Mouse (Mus musculus): Measurements from ENCODE around the gene Atp5c1.

Gene Atp5c1

DNA sequence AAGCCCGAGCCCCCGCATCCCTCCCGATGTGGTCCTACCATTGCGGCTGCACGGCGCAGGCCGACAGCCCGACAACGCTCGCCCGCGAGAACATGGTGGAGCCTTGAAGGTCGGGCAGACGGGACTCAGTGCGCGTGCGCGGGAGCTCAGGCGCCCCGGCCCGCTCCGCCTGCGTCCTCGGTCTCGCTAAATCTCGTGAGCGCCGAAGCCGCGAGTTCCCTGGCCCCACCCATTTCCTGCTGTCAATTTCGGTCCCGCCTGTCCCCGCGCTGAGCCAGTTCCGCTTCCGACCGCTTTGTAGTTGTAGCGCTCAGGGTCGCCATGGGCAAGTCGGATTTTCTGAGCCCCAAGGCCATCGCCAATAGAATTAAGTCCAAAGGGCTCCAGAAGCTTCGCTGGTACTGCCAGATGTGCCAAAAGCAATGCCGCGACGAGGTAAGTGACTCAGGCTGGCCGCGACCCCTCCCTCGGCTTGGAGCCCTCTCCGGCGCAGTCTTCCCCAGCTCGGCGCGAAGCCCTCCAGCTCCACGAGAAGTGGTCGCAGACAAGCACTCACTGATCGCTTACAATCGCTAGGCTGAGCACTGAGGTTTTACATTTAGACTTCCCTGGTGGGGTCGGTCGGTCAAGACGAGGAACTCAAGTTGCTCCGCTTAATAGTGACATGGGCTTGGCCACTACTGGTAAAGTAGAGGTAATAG lies at the start of gene Atp5c1, which contains the start of gene Kin:
TSS of gene Atp5c1 (minus strand) at position 201 of the 701 bp plus-strand sequence.
TSS of gene Kin (plus strand) at position 284 of the 701 bp plus-strand sequence.
- peak; percentile 96 to 99 for DNase-seq (ENCODE audit: low spot score in 2 of 2)

- no peak for DNase-seq (ENCODE audit: low spot score in 2 of 2)
These were observed 48.3 kb upstream of the Atp5c1 start for GRCm38 (mm10) chr2:10128571-10128970.

DNA sequence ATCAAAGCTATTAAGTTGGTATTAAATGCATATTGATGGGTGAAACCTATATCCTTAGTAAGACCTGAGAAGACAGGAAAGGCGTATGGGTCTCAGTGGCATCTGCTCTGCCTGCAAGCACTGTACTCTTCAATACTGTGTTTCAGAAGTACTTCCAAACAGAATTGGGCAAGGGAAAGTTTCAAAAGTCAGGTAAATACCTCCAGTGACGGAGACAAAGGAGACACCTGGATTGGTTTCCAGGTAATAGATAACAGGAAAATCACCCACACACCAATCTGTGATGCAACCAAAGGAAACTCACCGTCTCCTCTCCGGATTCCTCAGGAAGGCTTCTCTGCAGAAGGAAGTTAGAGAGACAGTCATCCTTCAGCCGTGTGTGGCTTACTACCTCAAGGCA lies 47.2 kb upstream of the Atp5c1 start:
- no peak for DNase-seq (ENCODE audit: low spot score in 2 of 2)

- no peak for DNase-seq (ENCODE audit: low spot score in 2 of 2)
These were observed 45.8 kb upstream of the Atp5c1 start for GRCm38 (mm10) chr2:10126122-10126521.

- DNase-seq (ENCODE audit: low spot score in 2 of 2), result no peak
These were observed 41.5 kb upstream of the Atp5c1 start for GRCm38 (mm10) chr2:10121826-10122225.

DNA sequence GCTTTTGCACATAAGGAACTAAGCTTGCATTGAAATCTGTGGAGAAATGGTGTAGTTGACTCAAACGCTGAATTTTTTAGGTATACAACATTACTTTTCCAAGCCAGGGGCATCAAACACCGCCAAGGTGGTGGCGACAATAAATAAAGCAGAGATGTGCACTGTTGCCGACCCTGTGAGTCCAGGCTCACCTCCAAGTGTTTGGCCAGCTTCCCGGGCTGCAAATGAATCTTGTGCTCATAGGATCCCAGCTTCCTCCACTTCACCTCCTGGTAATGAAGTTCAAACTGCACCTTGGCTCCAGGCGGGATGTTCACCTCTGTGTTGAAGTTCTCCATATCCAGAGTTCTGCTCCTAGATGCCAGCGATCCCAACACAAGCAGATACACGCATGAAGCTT lies 39.0 kb upstream of the Atp5c1 start:
- no peak for DNase-seq (ENCODE audit: low spot score in 2 of 2)

DNA sequence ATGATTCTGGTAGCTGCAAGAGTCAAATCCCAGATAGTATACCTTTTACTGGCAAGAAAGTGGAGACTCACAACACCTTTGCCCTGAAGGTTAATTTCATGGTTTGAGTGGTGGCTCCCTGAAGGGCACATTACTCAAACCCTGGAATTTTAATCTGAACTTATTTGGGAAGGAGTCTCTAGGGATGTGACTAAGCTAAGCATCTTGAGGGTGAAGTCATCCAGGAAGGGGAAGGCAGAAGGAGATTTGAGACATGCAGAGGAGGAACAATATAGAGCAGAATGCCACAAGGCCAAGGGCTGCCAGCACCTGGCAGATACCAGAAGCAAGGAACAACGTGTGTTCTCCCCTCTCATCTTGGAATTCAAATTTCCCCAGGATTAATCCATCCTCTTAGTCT lies 38.4 kb upstream of the Atp5c1 start:
- no peak for DNase-seq (ENCODE audit: low spot score in 2 of 2)

- DNase-seq (ENCODE audit: low spot score in 2 of 2), result no peak
These were observed 28.4 kb upstream of the Atp5c1 start for GRCm38 (mm10) chr2:10108535-10109189.

DNA sequence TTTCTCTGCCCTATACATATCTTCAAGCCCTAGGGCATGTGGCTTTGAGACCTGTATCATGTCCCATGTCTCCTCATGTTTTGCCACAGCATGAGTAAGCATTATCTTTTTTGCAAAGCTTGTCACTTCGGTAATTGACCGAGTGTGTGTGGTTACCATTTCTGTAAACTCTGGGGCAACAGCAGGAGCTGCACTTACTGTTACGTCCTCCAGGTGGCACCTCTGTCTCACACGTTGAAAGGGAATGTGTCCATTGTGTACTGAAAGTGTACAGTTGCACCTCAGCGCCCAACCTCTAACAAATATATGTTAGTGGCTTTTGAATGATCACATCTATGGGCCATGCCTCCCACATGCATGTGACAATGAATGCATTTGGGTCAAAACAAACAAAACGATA lies 20.9 kb upstream of the Atp5c1 start:
- DNase-seq (ENCODE audit: low spot score in 2 of 2), result no peak

- no peak for DNase-seq (ENCODE audit: low spot score in 2 of 2)
These were observed 20.2 kb upstream of the Atp5c1 start for GRCm38 (mm10) chr2:10100471-10100870.

GRCm38 (mm10) chr2:10098598-10099215 lies 18.4 kb upstream of the Atp5c1 start:
- no peak for DNase-seq (ENCODE audit: low spot score in 2 of 2)

GRCm38 (mm10) chr2:10094327-10095100 lies 14.2 kb upstream of the Atp5c1 start:
- DNase-seq (ENCODE audit: low spot score in 2 of 2), result no peak

DNA sequence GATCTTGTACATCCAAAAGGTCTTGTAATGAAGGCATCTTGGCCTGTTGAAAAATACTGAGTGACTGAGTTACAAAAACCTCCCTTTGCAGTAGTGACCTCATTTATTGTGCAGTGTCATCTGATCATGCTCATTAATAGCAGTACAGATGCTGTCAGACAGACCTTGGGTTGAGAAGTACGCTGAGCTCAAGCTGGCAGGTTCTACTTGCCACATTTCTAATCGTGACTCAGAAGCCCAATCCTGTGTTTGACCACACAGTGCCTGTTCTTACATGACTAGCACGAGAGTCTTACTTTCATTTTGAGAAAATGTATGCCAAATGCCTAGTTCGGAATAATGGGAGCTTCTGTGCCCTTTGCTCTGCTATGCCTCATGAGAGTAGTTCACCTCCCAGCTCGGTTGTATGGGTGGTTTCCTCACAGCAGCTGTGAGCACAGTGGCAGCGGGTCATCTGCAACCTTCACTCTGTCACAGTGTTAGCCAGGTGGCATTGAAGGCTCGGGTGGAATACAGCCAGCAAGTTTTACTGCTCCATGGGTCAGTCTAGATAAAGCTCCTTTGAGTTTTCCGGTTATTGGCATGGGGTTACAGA lies 7.0 kb upstream of the Atp5c1 start:
- no peak for DNase-seq (ENCODE audit: low spot score in 2 of 2)

GRCm38 (mm10) chr2:10082737-10083136 lies 2.4 kb upstream of the Atp5c1 start:
- no peak for DNase-seq (ENCODE audit: low spot score in 2 of 2)

- DNase-seq (ENCODE audit: low spot score in 2 of 2), result no peak
These were observed 1.3 kb upstream of the Atp5c1 start for GRCm38 (mm10) chr2:10081453-10082080.

DNA sequence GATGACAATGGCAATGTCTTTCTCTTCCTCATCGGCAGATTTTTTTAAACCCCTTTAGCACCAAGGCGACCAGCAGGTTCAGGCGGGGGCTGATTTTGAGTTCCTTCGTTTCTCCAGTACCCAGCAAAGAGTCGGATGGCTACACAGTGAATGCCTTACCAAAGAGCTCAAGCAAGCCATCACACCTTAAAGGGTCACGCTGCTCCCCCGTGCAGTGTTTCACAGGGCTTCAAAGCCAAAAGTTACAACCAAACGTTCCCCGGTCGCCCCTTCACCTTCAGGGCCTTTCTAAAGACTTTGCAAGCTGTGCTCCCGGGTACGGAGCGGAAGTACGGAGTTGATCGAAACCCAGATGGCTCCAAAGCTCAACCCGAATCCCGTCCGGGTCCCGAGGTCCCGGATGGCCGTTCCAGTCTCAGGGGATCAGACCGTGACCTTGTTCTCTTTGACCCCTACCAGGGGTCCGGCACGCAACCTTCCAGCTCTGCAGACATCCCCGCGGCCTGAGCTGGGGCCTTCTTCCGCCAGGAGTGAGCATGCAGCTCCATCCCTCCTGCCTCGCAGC lies 483 bp downstream of the Atp5c1 start:
- DNase-seq (ENCODE audit: low spot score in 2 of 2), result no peak

DNA sequence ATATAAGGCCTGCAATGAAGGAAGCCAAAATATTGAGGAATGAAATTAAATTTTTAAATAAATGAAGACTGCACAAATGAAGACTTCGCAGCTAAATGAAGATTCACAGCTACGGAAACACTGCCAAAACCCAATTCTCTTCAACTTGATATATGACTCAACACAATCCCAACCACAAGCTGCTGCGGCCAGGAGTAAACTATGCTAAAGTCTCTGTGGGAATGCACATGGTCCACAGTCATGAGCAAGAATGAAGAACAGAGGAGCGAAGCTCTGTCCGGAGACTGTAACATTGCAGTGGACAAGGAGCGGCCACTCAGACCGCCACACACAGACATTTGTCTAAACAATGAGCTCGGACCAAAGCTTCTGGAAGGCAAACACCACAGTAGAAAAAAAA lies 3.6 kb downstream of the Atp5c1 start:
- DNase-seq (ENCODE audit: low spot score in 2 of 2), result no peak

- no peak for DNase-seq (ENCODE audit: low spot score in 2 of 2)
These were observed 5.8 kb downstream of the Atp5c1 start for GRCm38 (mm10) chr2:10074470-10074869.

- no peak for DNase-seq (ENCODE audit: low spot score in 2 of 2)
These were observed 8.6 kb downstream of the Atp5c1 start for GRCm38 (mm10) chr2:10071751-10072150.

- DNase-seq (ENCODE audit: low spot score in 2 of 2), result no peak
These were observed 21.5 kb downstream of the Atp5c1 start for GRCm38 (mm10) chr2:10058836-10059235.

GRCm38 (mm10) chr2:10051996-10052395 lies 28.3 kb downstream of the Atp5c1 start:
- DNase-seq (ENCODE audit: low spot score in 2 of 2), result no peak
